Mouse (Mus musculus) Patski (cell line): Measurements from ENCODE around the gene Otud7b. TPM values are rescaled to one million over a fixed set of nuclear protein-coding genes. Genes with fewer than 3 reads are reported as not detected.

ENCODE experiments used
- ATAC-seq: fragments of 100-300 bp; one replicate; pipeline ENCODE4 v1.8.0; 2021
- CTCF ChIA-PET: fragments of 350-600 bp; sonication (Branson Sonifier 250); formaldehyde crosslinking; loops from one replicate; lab custom pipeline; 2022; ENCODE audit warnings: inconsistent platforms; lab: Charles Lee
- POLR2A ChIA-PET: fragments of 350-600 bp; sonication (Branson Sonifier 250); formaldehyde crosslinking; loops from one replicate; lab custom pipeline; 2022; ENCODE audit warnings: antibody characterized with exemption, inconsistent platforms; lab: Charles Lee
- DNase-seq: peaks from one replicate; pipeline ENCODE4 v3.0.0-alpha.2; 2011; ENCODE audit warnings: low read depth, low spot score
- H3K27me3 ChIP-seq: fragments of 371-371 bp; one replicate; pipeline ENCODE4 v1.5.1; 2021
- CTCF ChIP-seq: fragments of 100-300 bp; IDR thresholded peaks from one replicate; pipeline ENCODE4 v1.5.1; 2021
- in situ Hi-C: fragments of 300-500 bp; cut with MboI; formaldehyde crosslinking; loops from 3 replicates; pipeline ENCODE4 v1.11.1; 2018; ENCODE audit warnings: low pct_unique_long_range_greater_than_20kb, mixed read lengths
- polyA plus RNA-seq: library from polyadenylated mRNA; unstranded; gene quantifications from one replicate; pipeline ENCODE4 v1.2.3, GENCODE M21; 2021

Gene Otud7b
- polyA plus RNA-seq, 1 experiment from 2014 or later = 45.3 TPM

- DNase-seq (no peak), ATAC-seq (peak; percentile 64)
- H3K27me3 ChIP-seq = no peaks in the 10 kb centered on the region
- peak; percentile 26 for TF ChIP-seq CTCF
- in situ Hi-C loops = no loop called here
- ChIA-PET CTCF (interaction anchor here (1.1 to 6.3 kb wide), 7 partner anchors 10 to 52 kb away, joined by 3 to 90 read pairs (median 7); partner anchors contain the start of gene Otud7b), POLR2A (interaction anchor here (0.6 to 1.0 kb wide), 2 partner anchors 10 to 550 kb away, joined by 3 read pairs; no protein-coding TSS in a partner anchor)
Measured at GRCm38 (mm10) chr3:96093509-96093908, 10.8 kb upstream of the Otud7b start.

DNA sequence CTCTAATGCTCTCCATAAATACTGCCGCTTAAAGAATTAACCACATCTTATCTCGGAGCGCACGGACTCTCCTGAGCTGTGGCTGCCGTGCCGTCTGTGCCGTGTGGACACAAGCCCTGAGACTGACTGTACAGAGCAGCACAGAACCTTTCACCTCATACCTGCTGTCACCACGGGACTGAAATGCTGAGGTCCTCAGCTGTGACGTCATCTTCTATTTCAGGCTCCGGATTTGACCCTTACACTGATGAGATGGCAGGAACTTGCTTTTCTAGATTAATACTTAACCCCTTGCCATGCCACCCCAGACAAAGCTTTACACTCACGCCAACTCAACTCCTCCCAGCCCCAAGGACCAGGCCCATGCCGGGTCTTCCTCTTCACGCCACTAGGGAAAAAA, 10.1 kb upstream of the Otud7b start:
- no peak for TF ChIP-seq CTCF
- DNase-seq (no peak), ATAC-seq (no peak)
- CTCF ChIA-PET = interaction anchor here (1.0 to 6.3 kb wide), 4 partner anchors 11 to 51 kb away, joined by 3 to 90 read pairs (median 23); no protein-coding TSS in a partner anchor
- H3K27me3 ChIP-seq = no peaks in the 10 kb centered on the region
- in situ Hi-C loops = no loop called here
- POLR2A ChIA-PET = interaction anchor here (1.0 kb wide), 1 partner anchor 9 kb away, joined by 3 read pairs; no protein-coding TSS in a partner anchor

DNA sequence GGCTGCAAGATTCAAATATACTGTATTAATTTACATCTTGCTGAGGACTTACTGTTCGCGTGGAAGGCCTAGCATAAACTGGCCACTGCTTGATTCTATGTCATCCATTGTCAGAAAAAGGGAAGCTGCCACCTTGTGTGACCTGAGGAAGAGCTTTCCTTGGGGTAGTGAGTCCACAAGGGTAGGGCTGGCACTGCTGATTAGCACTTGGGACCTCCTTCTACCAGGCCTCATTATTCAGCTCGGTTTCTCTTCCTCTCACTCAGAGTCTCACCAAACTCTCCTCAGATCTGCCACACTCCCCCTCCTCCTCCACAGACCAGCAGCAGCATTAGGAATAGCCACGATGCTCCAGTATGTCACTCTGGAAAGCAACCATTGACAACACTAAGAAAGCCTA, 6.2 kb upstream of the Otud7b start:
- ATAC-seq = peak; percentile 12
- CTCF ChIA-PET = interaction anchor here (0.9 to 2.4 kb wide), 14 partner anchors 8 to 121 kb away, joined by 3 to 16 read pairs (median 4); partner anchors contain the start of genes Bola1 and Hist2h2ab
- DNase-seq = no peak
- TF ChIP-seq CTCF = no peak
- POLR2A ChIA-PET = interaction anchor here (1.0 to 2.3 kb wide), 4 partner anchors 8 to 63 kb away, joined by 3 to 16 read pairs (median 4); partner anchors contain the start of gene Mtmr11
- H3K27me3 ChIP-seq = no peaks in the 10 kb centered on the region
- in situ Hi-C loops = no loop called here

GRCm38 (mm10) chr3:96098616-96099267, 5.6 kb upstream of the Otud7b start:
- no peak for TF ChIP-seq CTCF
- H3K27me3 ChIP-seq = no peaks in the 10 kb centered on the region
- peak; percentile 100 for DNase-seq
- in situ Hi-C loops = no loop called here
- peak; percentile 77 for ATAC-seq
- ChIA-PET CTCF (interaction anchor here (0.7 to 2.4 kb wide), 19 partner anchors 9 to 135 kb away, joined by 3 to 16 read pairs (median 4); partner anchors contain the start of genes Bola1 and Hist2h2ab), POLR2A (interaction anchor here (0.6 to 2.3 kb wide), 5 partner anchors 9 to 63 kb away, joined by 3 to 16 read pairs (median 4); partner anchors contain the start of gene Mtmr11)

DNA sequence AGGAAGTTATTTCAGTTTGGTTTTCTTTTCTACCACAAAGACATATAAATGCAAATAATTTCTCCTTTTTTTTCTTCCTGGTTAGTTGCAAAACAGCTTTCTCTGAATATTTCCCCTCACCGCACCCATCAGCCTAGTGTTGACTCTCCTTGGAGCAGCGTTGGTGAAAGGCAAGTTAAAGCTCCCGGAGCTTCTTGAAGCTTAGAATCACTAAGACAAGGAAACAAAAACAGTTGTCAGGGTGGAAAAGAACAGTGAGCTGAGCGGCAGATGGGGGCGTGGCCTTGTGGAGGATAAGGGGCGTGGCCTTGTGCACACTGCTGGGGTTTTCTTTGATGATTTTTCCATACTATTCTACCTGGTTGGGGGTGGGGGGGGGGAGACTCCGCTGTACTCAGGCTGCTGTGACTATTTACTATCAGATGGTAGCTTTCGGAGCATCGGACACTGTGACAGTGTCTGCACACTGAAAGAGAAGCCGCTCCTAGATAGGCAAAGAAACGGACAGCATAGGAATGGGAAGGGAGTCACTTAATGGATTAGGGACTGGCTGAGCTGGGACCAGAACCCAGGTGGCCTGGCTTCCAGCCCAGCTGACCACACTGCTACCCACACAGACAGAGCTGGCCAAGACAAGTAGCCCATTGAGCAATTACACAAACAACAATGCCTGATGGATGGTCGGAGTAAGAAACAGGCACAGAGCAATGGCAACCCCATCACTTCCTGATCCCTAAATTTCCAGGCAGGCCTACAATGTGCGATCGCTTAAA, 2.0 kb upstream of the Otud7b start:
- no peak for TF ChIP-seq CTCF
- in situ Hi-C loops = no loop called here
- ChIA-PET POLR2A (interaction anchor here (0.5 to 3.1 kb wide), 5 partner anchors 8 to 456 kb away, joined by 3 to 10 read pairs (median 3); no protein-coding TSS in a partner anchor), CTCF (interaction anchor here (1.0 to 3.9 kb wide), 12 partner anchors 11 to 67 kb away, joined by 3 to 25 read pairs (median 4); no protein-coding TSS in a partner anchor)
- DNase-seq = no peak
- no peak for ATAC-seq
- H3K27me3 ChIP-seq = no peaks in the 10 kb centered on the region

GRCm38 (mm10) chr3:96103901-96104260, 446 bp upstream of the Otud7b start:
- ChIA-PET POLR2A (interaction anchor here (0.6 to 3.1 kb wide), 7 partner anchors 9 to 371 kb away, joined by 3 to 10 read pairs (median 4); no protein-coding TSS in a partner anchor), CTCF (interaction anchor here (1.2 to 3.9 kb wide), 5 partner anchors 12 to 140 kb away, joined by 3 to 25 read pairs (median 10); no protein-coding TSS in a partner anchor)
- ATAC-seq (peak; percentile 31), DNase-seq (no peak)
- H3K27me3 ChIP-seq = no peaks in the 10 kb centered on the region
- TF ChIP-seq CTCF = no peak
- in situ Hi-C loops = no loop called here

- POLR2A ChIA-PET = interaction anchor here (0.6 to 3.1 kb wide), 10 partner anchors 13 to 170 kb away, joined by 3 to 10 read pairs (median 4); partner anchors contain the start of genes Bola1 and Hist2h2ab
- no peaks in the 10 kb centered on the region for H3K27me3 ChIP-seq
- no peak for TF ChIP-seq CTCF
- DNase-seq (no peak), ATAC-seq (no peak)
- in situ Hi-C loops = no loop called here
- CTCF ChIA-PET = interaction anchor here (0.8 to 3.9 kb wide), 8 partner anchors 11 to 42 kb away, joined by 3 to 25 read pairs (median 7); no protein-coding TSS in a partner anchor
Measured at GRCm38 (mm10) chr3:96105232-96105747, 963 bp downstream of the Otud7b start.

GRCm38 (mm10) chr3:96106151-96106550, 1.8 kb downstream of the Otud7b start:
- no peak for TF ChIP-seq CTCF
- ATAC-seq = no peak
- DNase-seq = no peak
- CTCF ChIA-PET = interaction anchor here (0.9 to 2.5 kb wide), 4 partner anchors 10 to 41 kb away, joined by 3 to 9 read pairs (median 6); no protein-coding TSS in a partner anchor
- in situ Hi-C loops = no loop called here
- POLR2A ChIA-PET = interaction anchor here (1.4 to 2.0 kb wide), 4 partner anchors 12 to 40 kb away, joined by 3 to 6 read pairs (median 4); no protein-coding TSS in a partner anchor
- H3K27me3 ChIP-seq = no peaks in the 10 kb centered on the region

GRCm38 (mm10) chr3:96108315-96108714, 4.0 kb downstream of the Otud7b start:
- no peaks in the 10 kb centered on the region for H3K27me3 ChIP-seq
- ATAC-seq (no peak), DNase-seq (no peak)
- POLR2A ChIA-PET = no interaction called here
- in situ Hi-C loops = no loop called here
- no peak for TF ChIP-seq CTCF
- CTCF ChIA-PET = interaction anchor here (0.6 to 2.1 kb wide), 7 partner anchors 9 to 164 kb away, joined by 3 to 6 read pairs (median 4); no protein-coding TSS in a partner anchor
